Mouse (Mus musculus): Measurements from ENCODE around the gene Susd6. TPM values are rescaled to one million over a fixed set of nuclear protein-coding genes. Genes with fewer than 3 reads are reported as not detected.
"Not testable (repeated sequence)": the region's sequence is repeated elsewhere in the genome, so short reads cannot be mapped to it uniquely, and the experiment has no call there.

The Susd6 gene
- polyA plus RNA-seq, 1 experiment from 2014 or later: 11.9 TPM

DNA sequence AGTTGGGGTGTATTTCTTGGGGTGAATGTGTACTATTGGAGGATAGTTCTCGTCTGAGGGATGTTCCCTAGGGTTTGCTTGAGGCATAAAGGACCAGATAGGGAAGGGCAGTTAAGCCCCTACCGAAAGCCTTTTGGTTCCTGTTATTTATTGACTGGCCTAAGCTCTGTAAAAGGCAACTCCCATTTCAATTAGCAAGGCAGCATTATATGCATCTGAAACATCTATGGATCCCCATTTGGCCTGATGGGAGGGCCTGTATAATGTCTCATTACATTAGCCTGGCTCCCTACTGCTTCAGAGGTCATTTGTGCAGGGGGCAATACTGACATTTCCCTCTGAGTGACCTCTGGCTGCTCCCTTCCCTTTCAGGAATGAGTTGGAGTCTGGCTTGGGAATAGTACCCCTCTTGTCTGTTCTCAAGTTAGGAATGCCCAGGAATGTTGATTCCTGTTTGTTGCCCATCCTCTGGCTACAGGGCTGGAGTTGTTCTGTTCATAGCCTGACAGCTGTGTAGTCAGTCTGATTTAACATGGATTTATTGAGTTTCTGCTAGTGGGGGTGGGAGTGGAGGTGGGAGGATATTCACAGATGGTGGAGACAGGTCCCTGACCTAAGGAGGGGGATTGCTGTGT lies 17.3 kb downstream of the Susd6 start:
- Histone ChIP-seq H3K4me1 (peaks cover 29% of the 10 kb centered on the region), H3K4me3 (no peak overlapping the region), H3K36me3 (replicated peaks) (no peaks in the 10 kb centered on the region), H3K27me3 (ENCODE audit: poor library complexity, severe bottlenecking) (no peaks in the 10 kb centered on the region), H3K9me3 (no peaks in the 10 kb centered on the region), H3K27ac (peak overlapping the region; percentile 41; the same call in 1 of the 2 replicates)
- no peak for DNase-seq (ENCODE audit: extremely low spot score, low spot score)
- WGBS: 31% methylated on average over 2 of the region's 2 CpGs

DNA sequence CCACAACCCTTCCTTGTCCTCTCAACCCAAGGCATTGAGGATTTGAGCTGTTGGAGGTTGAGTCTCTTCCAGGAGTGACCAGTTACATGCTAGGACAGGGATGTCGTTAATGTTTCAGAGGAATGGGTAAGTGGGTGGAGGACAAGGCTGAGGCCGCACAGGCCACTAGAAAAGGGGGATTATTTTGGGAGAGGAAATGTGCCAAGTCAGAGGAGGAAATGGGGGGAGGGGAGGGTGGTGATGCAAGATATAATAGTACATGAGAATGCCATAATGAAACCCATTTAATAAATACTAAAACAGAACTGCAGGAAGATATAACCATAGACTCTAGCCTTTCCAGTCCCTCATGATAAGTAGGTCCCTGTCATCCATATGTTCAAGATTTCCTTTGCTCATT lies 19.7 kb downstream of the Susd6 start:
- Histone ChIP-seq H3K9me3 (no peaks in the 10 kb centered on the region), H3K4me3 (no peak overlapping the region), H3K27ac (no peak overlapping the region), H3K36me3 (replicated peaks) (no peaks in the 10 kb centered on the region), H3K4me1 (peaks cover 30% of the 10 kb centered on the region), H3K27me3 (ENCODE audit: poor library complexity, severe bottlenecking) (no peaks in the 10 kb centered on the region)
- no peak for DNase-seq (ENCODE audit: extremely low spot score, low spot score)
- WGBS: 91% methylated on average over 2 of the region's 2 CpGs

DNA sequence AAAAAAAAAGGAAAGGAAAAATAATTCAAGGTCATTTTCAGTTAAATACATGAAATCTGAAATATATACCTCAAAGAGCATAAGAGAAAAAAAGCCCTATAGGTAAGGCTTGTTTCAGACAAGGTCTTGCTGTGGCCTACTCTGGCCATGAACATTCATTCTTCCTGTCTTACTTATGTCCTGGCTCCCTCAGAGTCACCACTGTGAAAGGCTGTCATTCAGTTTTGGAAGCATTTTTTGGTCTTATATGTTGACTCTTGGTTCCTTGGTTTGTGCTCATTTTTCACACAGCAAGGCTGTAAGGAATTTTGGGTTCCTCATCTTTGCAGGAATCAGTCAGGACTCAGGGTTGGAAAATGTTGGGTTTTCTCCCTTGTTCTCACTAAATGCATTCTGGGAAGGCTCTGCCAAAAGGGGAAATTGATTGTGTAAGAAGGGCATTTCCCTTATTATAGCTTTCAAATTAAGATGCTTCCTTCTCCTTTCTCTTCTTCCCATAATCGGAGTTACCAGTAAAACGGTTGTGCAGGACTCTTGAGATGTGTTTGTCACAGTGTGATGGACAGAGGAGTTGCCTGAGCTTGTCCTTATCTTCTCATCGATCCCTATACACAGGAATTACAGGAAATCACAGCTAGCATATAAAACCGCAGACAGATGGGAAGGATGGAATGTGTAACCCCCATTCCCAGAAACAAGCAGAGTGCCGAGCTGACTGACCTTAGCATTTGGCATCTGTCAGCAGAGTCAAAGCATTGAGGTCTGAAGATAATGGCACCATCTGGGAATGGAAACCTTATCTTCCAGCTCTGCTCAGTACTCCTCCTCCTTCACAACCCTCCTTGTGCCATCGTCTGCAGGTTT lies 21.6 kb downstream of the Susd6 start:
- Histone ChIP-seq H3K27ac (no peak overlapping the region), H3K4me3 (no peak overlapping the region), H3K4me1 (peaks cover 47% of the 10 kb centered on the region), H3K27me3 (ENCODE audit: poor library complexity, severe bottlenecking) (no peaks in the 10 kb centered on the region), H3K9me3 (no peaks in the 10 kb centered on the region), H3K36me3 (replicated peaks) (no peaks in the 10 kb centered on the region)
- no peak for DNase-seq (ENCODE audit: extremely low spot score, low spot score)
- 63% methylated on average over 6 of the region's 6 CpGs for WGBS

DNA sequence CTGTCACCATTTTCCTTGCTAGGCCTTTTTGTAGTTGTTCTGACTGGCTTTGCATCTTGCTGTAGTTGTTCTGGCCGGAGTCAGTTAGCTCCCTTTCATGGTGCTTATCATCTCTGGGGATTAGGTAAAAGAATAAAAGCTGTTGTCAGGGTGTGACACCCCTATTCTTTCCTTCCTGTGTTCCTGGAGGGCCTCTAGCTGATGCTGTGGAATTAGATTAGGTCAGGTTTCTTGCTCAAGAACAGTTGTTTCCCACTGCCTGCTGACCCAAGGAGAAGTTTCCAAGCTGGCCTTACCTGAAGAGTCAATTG lies 22.2 kb downstream of the Susd6 start:
- Histone ChIP-seq H3K27ac (no peak overlapping the region), H3K9me3 (no peaks in the 10 kb centered on the region), H3K36me3 (replicated peaks) (no peaks in the 10 kb centered on the region), H3K4me3 (no peak overlapping the region), H3K27me3 (ENCODE audit: poor library complexity, severe bottlenecking) (no peaks in the 10 kb centered on the region), H3K4me1 (peaks cover 42% of the 10 kb centered on the region)
- WGBS: 44% methylated on average over 1 of the region's 1 CpGs
- DNase-seq (ENCODE audit: extremely low spot score, low spot score): no peak

DNA sequence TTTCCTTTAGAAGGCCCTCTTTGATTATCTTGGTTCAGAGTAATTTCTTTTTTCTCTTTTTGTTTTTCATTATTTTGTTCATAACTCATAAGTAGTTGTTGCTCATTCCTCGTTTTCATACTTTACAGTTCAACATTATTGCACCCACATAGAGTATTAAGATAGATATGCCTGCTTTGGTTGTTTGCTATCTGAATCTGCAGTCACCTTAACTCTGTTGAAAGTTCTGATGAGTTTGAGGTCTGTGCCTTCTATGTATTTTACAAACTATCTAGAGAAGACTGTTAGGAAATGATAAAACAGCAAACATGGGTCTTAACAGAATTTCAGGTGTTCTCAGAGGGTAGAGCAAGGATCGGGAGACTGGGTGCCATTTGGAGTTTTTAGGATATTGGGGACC lies 23.1 kb downstream of the Susd6 start:
- Histone ChIP-seq H3K27ac (no peak overlapping the region), H3K27me3 (ENCODE audit: poor library complexity, severe bottlenecking) (no peaks in the 10 kb centered on the region), H3K9me3 (no peaks in the 10 kb centered on the region), H3K4me1 (peaks cover 36% of the 10 kb centered on the region), H3K36me3 (replicated peaks) (no peaks in the 10 kb centered on the region), H3K4me3 (no peak overlapping the region)
- 91% methylated on average over 2 of the region's 2 CpGs for WGBS
- no peak for DNase-seq (ENCODE audit: extremely low spot score, low spot score)

DNA sequence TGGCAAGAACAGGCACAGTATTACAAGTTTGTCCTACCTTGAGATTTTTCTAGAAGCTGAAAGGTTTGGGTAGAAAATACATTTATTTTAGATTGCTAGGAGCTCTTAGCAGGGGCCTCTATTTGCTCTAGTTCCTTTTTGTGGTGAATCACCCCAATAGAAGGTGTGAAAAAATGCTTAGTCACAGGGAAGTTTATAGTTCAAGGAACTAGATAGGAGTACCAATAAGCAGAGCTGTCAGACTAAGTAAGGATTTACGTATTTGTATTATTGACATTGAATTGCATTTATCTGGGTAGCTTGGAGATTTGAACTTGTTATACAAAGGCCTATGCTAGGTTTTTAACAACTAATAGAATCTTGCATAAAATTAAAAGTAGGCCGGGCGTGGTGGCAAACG lies 23.6 kb downstream of the Susd6 start:
- DNase-seq (ENCODE audit: extremely low spot score, low spot score): no peak
- Histone ChIP-seq H3K4me3 (no peak overlapping the region), H3K27ac (no peak overlapping the region), H3K27me3 (ENCODE audit: poor library complexity, severe bottlenecking) (no peaks in the 10 kb centered on the region), H3K4me1 (peaks cover 34% of the 10 kb centered on the region), H3K9me3 (no peaks in the 10 kb centered on the region), H3K36me3 (replicated peaks) (no peaks in the 10 kb centered on the region)
- 96% methylated on average over 4 of the region's 4 CpGs for WGBS

DNA sequence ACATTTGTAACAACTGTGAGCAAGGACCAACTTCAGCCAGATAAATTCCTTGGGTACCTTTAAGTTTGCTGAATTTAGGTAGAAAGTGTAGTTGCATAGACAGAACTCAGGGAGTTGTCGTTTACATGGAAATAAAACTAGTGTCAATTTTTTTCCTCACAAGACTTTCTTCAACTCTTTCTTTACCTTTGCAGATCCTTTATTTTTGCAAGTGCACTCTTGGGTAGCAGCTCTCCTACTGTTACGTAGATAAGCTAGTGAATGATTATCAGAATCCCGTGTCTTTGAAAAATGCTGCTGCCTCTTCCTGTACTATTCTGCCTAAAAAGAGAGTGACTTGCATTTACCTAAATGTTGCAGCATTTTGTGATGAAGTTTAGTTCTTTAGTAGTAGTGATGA lies 24.2 kb downstream of the Susd6 start:
- WGBS: 87% methylated on average over 3 of the region's 3 CpGs
- H3K27me3 ChIP-seq (ENCODE audit: poor library complexity, severe bottlenecking): no peaks in the 10 kb centered on the region
- peaks cover 31% of the 10 kb centered on the region for H3K4me1 ChIP-seq

DNA sequence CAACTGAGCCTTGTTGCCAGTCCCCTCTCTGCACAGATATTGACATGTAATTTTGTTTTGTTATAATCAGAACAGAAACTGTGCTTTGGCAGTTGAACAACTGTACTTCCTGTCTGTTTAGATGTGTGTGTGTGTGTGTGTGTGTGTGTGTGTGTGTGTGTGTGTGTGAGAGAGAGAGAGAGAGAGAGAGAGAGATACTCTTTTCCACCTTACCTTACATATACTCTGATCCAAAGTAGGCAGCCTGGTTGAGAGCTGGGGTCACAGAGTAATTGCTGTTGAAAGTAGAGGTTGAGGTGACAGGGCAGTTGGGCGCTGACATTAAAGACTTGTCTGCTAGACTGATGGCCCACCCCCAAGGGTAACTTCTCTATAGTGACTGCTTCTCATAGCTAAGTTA lies 25.0 kb downstream of the Susd6 start:
- Histone ChIP-seq H3K4me3 (no peak overlapping the region), H3K9me3 (no peaks in the 10 kb centered on the region), H3K4me1 (peaks cover 31% of the 10 kb centered on the region), H3K27ac (no peak overlapping the region), H3K36me3 (replicated peaks) (no peaks in the 10 kb centered on the region), H3K27me3 (ENCODE audit: poor library complexity, severe bottlenecking) (no peaks in the 10 kb centered on the region)
- WGBS: 64% methylated on average over 1 of the region's 1 CpGs
- DNase-seq (ENCODE audit: extremely low spot score, low spot score): no peak

More for the DNA sequence above, 24.2 kb downstream of the Susd6 start:
- DNase-seq (ENCODE audit: extremely low spot score, low spot score): no peak
- Histone ChIP-seq H3K27ac (no peak overlapping the region), H3K36me3 (replicated peaks) (no peaks in the 10 kb centered on the region), H3K4me3 (no peak overlapping the region), H3K9me3 (no peaks in the 10 kb centered on the region)

DNA sequence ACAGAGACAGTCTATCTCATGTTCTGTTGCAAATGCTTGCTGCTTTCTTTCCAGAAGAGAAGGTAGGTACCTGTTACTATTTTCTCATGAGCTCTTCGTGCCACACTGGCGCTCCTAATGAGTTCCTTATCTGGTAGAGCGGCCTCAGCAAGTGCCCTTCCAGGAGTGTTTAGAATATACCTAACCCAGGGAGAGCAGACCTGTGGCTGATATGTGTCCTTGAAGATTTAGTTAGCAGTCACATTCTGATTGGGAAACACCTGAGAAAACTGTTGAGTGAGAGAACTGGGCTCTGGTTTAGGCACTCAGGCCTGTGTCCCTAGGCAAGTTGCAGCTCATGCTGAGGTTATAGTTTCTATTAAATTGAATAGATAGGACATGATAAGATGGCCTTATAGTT lies 25.6 kb downstream of the Susd6 start:
- Histone ChIP-seq H3K27me3 (ENCODE audit: poor library complexity, severe bottlenecking) (no peaks in the 10 kb centered on the region), H3K9me3 (no peaks in the 10 kb centered on the region), H3K4me3 (no peak overlapping the region), H3K4me1 (peaks cover 31% of the 10 kb centered on the region), H3K36me3 (replicated peaks) (no peaks in the 10 kb centered on the region), H3K27ac (no peak overlapping the region)
- DNase-seq (ENCODE audit: extremely low spot score, low spot score): no peak
- 89% methylated on average over 3 of the region's 3 CpGs for WGBS

DNA sequence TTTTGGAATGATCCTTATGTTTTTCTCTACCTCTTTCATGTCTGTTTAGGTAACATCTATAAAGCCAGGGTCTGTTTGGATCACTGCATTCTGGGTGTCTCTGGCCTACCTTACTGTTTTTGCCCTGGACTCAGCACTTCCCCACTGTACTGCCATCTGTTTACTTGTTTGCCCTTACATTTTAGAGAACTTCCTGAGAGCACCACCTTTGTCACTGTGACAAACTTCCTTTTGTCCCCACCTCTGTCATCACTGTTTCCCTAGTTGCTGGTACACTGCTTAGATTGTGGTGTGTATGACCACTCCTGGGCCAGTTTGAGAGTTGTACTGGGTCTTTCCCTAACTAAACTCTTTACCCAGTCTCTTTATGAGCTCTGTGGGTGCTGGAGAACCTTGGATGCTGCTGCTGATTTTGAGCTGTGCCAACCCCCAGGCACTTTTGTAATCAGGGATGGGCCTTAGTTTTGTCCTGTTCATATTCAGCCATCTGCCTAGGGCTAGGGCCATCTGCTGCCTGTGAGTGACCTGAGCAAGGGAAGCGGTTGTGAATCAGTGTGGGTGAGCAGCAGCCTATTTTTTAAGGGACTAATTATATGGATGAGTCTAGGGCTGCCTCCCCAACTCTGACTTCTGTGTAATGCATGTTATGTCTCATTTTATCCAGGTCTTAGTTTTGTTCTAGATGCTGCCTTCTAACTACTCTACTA lies 26.2 kb downstream of the Susd6 start:
- Histone ChIP-seq H3K36me3 (replicated peaks) (no peaks in the 10 kb centered on the region), H3K27me3 (ENCODE audit: poor library complexity, severe bottlenecking) (no peaks in the 10 kb centered on the region), H3K27ac (peak overlapping the region; percentile 58), H3K4me1 (peaks cover 31% of the 10 kb centered on the region), H3K9me3 (no peaks in the 10 kb centered on the region), H3K4me3 (no peak overlapping the region)
- 61% methylated on average over 1 of the region's 1 CpGs for WGBS
- no peak for DNase-seq (ENCODE audit: extremely low spot score, low spot score)

DNA sequence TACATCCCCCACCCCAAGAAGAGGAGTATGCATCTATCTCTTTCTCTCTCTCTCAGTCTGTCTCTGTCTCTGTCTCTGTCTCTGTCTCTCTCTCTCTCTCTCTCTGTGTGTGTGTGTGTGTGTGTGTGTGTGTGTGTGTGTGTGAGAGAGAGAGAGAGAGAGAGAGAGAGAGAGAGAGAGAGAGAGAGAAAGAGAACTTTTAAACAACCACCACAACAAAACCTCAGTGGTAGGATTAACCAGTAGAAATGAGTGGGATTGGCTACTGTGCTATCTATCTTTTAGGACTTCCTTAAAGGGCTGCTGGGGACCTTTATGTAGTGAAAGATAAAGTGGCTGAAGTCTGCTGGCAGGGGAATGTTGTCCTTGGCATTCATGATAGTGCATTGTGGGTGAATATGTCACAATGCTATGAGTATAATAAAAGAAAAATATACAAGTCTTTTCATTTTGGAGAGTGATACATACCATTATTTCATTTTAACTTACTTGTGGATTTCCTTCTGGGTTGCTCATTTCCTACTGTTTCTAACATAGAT lies 27.5 kb downstream of the Susd6 start:
- no peaks in the 10 kb centered on the region for H3K9me3 ChIP-seq
- no peak overlapping the region for H3K4me3 ChIP-seq
- no peaks in the 10 kb centered on the region for H3K36me3 ChIP-seq (replicated peaks)

DNA sequence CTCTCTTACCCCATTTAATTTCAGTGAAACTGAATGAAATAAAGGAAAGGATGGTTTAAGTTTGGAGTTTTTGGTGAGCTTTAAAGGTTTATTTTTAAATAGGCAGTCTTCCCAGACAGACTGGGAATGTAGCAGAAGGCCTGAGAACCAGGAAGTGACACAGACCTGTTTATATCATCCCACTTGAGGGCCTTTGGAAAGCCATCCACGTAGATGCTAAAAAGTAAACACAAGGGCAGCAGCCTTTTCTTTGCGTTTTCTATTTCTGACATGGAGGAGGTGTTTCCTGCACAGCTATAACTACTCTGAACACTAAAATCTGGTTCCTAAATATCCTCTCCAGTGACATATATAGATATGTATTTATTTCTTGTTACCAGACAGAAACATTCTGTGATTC lies 28.7 kb downstream of the Susd6 start:
- not testable (repeated sequence) for H3K27me3 ChIP-seq (ENCODE audit: poor library complexity, severe bottlenecking); DNase-seq (ENCODE audit: extremely low spot score, low spot score); H3K9me3 ChIP-seq; H3K4me3 ChIP-seq; H3K27ac ChIP-seq; H3K36me3 ChIP-seq (replicated peaks)
- 90% methylated on average over 2 of the region's 2 CpGs for WGBS
- peaks cover 19% of the 10 kb centered on the region; the same call in 1 of the 2 replicates for H3K4me1 ChIP-seq

More for the DNA sequence above, 27.5 kb downstream of the Susd6 start:
- peaks cover 19% of the 10 kb centered on the region; the same call in 1 of the 2 replicates for H3K4me1 ChIP-seq
- DNase-seq (ENCODE audit: extremely low spot score, low spot score): no peak
- H3K27me3 ChIP-seq (ENCODE audit: poor library complexity, severe bottlenecking): no peaks in the 10 kb centered on the region
- H3K27ac ChIP-seq: no peak overlapping the region

Data from forebrain, embryonic 10.5 days (tissue).